Mouse (Mus musculus) stomach, postnatal 0 days (tissue): ENCODE data around the gene Abcc1.

Experiments
- CTCF ChIP-seq: IDR thresholded peaks from 2 replicates; pipeline ENCODE4 v1.5.1; 2016; ENCODE audit warnings: antibody characterized with exemption, low read depth, mild to moderate bottlenecking, moderate library complexity
- EP300 ChIP-seq: optimal IDR thresholded peaks from 2 replicates; pipeline ENCODE3; 2016; ENCODE audit warnings: antibody characterized with exemption

DNA sequence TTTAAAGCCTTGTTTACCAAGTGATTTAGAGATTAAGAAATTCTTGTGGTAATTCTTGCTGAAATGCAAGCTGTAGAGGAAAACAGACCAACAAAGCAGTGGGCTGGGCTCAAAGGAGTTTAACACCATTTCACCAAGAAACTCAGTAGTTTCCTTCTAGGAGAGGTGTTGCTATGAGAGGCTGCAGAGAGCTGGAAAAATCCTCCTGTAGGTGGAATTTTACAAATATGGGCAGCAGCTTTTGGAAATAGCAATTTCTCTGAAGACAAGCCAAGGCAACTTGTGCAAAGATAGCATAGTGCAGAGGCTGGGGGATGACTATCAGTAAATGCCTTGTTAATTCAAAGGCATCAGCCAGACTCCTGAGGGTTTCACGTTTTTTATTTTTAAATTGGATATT is 40.9 kb upstream of the Abcc1 start:
- TF ChIP-seq EP300: no peak
- TF ChIP-seq CTCF: no peak
